Mouse (Mus musculus): ENCODE data around the gene Kremen1.

Gene Kremen1

GRCm38 (mm10) chr11:5164310-5164709 is 97.0 kb downstream of the Kremen1 start:
- no peak for DNase-seq

GRCm38 (mm10) chr11:5163421-5163820 is 97.9 kb downstream of the Kremen1 start:
- DNase-seq, result no peak

- DNase-seq, result peak; percentile 60 to 65
Measured at GRCm38 (mm10) chr11:5160722-5161485, 100.5 kb downstream of the Kremen1 start.

GRCm38 (mm10) chr11:5158056-5158455 is 103.3 kb downstream of the Kremen1 start:
- DNase-seq, result no peak

GRCm38 (mm10) chr11:5154961-5155805 is 106.2 kb downstream of the Kremen1 start:
- peak; percentile 60 to 78 for DNase-seq

- DNase-seq, result peak; percentile 69 to 79
Measured at GRCm38 (mm10) chr11:5151680-5152337, 109.5 kb downstream of the Kremen1 start, which contains the start of gene Emid1. Gene Emid1 (minus strand): TSS chr11:5152257.

- no peak for DNase-seq
Measured at GRCm38 (mm10) chr11:5151247-5151630, 110.1 kb downstream of the Kremen1 start.

GRCm38 (mm10) chr11:5150416-5151246 is 110.7 kb downstream of the Kremen1 start:
- DNase-seq, result peak in 1 of 2 experiments; percentile 63

- no peak for DNase-seq
Measured at GRCm38 (mm10) chr11:5149955-5150354, 111.4 kb downstream of the Kremen1 start.

- DNase-seq, result peak; percentile 73 to 83
Measured at GRCm38 (mm10) chr11:5149249-5149648, 112.1 kb downstream of the Kremen1 start.

- DNase-seq, result peak; percentile 57 to 68
Measured at GRCm38 (mm10) chr11:5145600-5145999, 115.8 kb downstream of the Kremen1 start.

- DNase-seq, result no peak
Measured at GRCm38 (mm10) chr11:5141965-5142364, 119.4 kb downstream of the Kremen1 start.

All from kidney, postnatal 4 days (tissue).